Mouse (Mus musculus) stomach, postnatal 0 days (tissue): ENCODE measurements around the gene Vil1. TPM values are rescaled to one million over a fixed set of nuclear protein-coding genes. Genes with fewer than 3 reads are reported as not detected.

Experiments used
- ATAC-seq: fragments of 200-750 bp; cut with Nextera tagmentation; 2 replicates; pipeline ENCODE4 v1.8.0; 2017; ENCODE audit not compliant: low FRiP score, low TSS enrichment
- DNase-seq: peaks from one replicate; pipeline ENCODE4 v3.0.0-alpha.2; 2016; ENCODE audit warnings: low spot score
- H3K27ac ChIP-seq: fragments of 300-500 bp; sonication (generic); replicated peaks from 2 replicates; pipeline ENCODE4 v1.5.1; 2014; ENCODE audit warnings: mild to moderate bottlenecking, control low read depth
- H3K27me3 ChIP-seq: fragments of 300-500 bp; sonication (generic); 2 replicates; pipeline ENCODE4 v1.6.1; 2014; ENCODE audit warnings: low read length; ENCODE audit not compliant: control insufficient read depth, insufficient read depth
- H3K36me3 ChIP-seq: fragments of 300-500 bp; sonication (generic); 2 replicates; pipeline ENCODE4 v1.6.1; 2014; ENCODE audit warnings: low read length, mixed read lengths; ENCODE audit not compliant: control insufficient read depth, insufficient read depth
- H3K4me1 ChIP-seq: fragments of 300-500 bp; sonication (generic); replicated peaks from 2 replicates; pipeline ENCODE4 v1.6.1; 2014; ENCODE audit warnings: antibody characterized with exemption; ENCODE audit not compliant: control insufficient read depth, insufficient read depth
- H3K4me2 ChIP-seq: fragments of 300-500 bp; sonication (generic); replicated peaks from 2 replicates; pipeline ENCODE4 v1.6.1; 2014; ENCODE audit warnings: low read depth, mild to moderate bottlenecking, control low read depth, moderate library complexity
- H3K4me3 ChIP-seq: fragments of 300-500 bp; sonication (generic); 2 replicates; pipeline ENCODE4 v1.5.1; 2014; ENCODE audit warnings: low read depth, low read length, control low read depth
- H3K9ac ChIP-seq: fragments of 300-500 bp; sonication (generic); 2 replicates; pipeline ENCODE4 v1.6.1; 2014; ENCODE audit warnings: mild to moderate bottlenecking, low read length, control low read depth, mixed read lengths
- H3K9me3 ChIP-seq: fragments of 300-500 bp; sonication (generic); 2 replicates; pipeline ENCODE4 v1.6.1; 2016; ENCODE audit warnings: low read length; ENCODE audit not compliant: control insufficient read depth
- CTCF ChIP-seq: IDR thresholded peaks from 2 replicates; pipeline ENCODE4 v1.5.1; 2016; ENCODE audit warnings: antibody characterized with exemption, low read depth, mild to moderate bottlenecking, moderate library complexity
- EP300 ChIP-seq: optimal IDR thresholded peaks from 2 replicates; pipeline ENCODE3; 2016; ENCODE audit warnings: antibody characterized with exemption
- WGBS: fragments of 180-500 bp; shearing (Covaris S2); extraction: QIAGEN DNeasy Blood & Tissue Kit; methylation state at CpG from one replicate; pipeline ENCODE4 v1.1.7; 2014; 5-methylcytosine and 5-hydroxymethylcytosine counted together
- polyA plus RNA-seq: library from polyadenylated mRNA; unstranded; fragments of >200 nt; fragmentation: Nextera tagmentation; extraction: Ambion mirVana; gene quantifications from 2 replicates; pipeline ENCODE4 v1.2.1, GENCODE M21; 2015

The Vil1 gene
- polyA plus RNA-seq, 1 experiment from 2014 or later, result 12.8 TPM

- Histone ChIP-seq H3K4me2 (no peak overlapping the region), H3K27me3 (no peaks in the 10 kb centered on the region), H3K9ac (no peak overlapping the region), H3K9me3 (no peaks in the 10 kb centered on the region), H3K27ac (no peak overlapping the region), H3K36me3 (no peaks in the 10 kb centered on the region), H3K4me1 (no peaks in the 10 kb centered on the region), H3K4me3 (no peak overlapping the region)
- DNase-seq, result no peak
- ATAC-seq, result no peak
- WGBS, result 44% methylated on average over 7 of the region's 7 CpGs
- TF ChIP-seq EP300, result no peak
- TF ChIP-seq CTCF, result no peak
These were observed 16.7 kb downstream of the Vil1 start for GRCm38 (mm10) chr1:74425845-74426244.

DNA sequence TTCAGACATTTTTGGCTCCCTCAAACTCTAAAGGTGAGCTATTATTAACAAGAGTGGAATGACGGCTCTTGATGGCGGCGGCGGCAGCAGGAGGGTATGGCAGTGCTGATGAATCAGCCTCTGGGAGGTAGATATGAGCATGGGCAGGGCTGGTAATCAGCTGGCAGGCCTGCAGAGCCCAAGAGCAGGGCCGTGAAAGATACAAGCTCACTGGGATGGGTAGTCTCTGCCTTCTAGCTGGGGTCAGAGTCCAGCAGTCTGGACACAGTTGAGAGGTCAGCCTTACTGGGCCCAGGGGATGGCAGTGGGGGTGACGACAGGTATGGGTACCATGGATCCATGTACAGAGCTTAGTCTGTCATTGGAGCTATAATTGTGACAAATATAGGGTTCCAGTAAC lies 24.0 kb downstream of the Vil1 start:
- H3K36me3 ChIP-seq, result no peaks in the 10 kb centered on the region

DNA sequence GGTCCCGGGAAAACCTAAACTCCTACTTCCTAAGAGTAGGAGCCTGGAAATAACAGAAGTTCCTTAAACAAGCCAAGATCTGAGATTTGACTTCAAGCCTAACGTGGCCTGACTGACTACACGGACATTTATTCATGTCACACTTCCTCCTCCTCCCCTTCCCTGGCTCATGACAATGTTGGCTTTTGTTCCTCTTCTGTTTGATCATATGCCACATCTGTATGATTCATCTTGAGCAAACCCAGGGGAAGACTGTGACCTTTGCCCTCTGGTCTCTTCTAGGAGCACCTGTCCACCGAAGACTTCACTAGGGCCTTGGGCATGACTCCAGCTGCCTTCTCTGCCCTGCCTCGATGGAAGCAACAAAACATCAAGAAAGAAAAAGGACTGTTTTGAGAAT lies 25.4 kb downstream of the Vil1 start:
- WGBS, result 29% methylated on average over 5 of the region's 5 CpGs
- H3K4me1 ChIP-seq, result no peaks in the 10 kb centered on the region; the same call in 1 of the 2 replicates
- DNase-seq, result peak; percentile 50
- no peaks in the 10 kb centered on the region for H3K9me3 ChIP-seq
- TF ChIP-seq EP300, result no peak
- TF ChIP-seq CTCF, result no peak
- peaks cover 6% of the 10 kb centered on the region; the same call in 1 of the 2 replicates for H3K36me3 ChIP-seq
- no peak overlapping the region for H3K4me2 ChIP-seq
- H3K9ac ChIP-seq, result no peak overlapping the region
- H3K4me3 ChIP-seq, result no peak overlapping the region
- ATAC-seq, result peak; percentile 50
- peak overlapping the region; percentile 86 for H3K27ac ChIP-seq
- no peaks in the 10 kb centered on the region for H3K27me3 ChIP-seq

More for the DNA sequence above, 24.0 kb downstream of the Vil1 start:
- no peak for TF ChIP-seq EP300
- no peak for TF ChIP-seq CTCF
- ATAC-seq (peak; percentile 51; the same call in 1 of the 2 replicates), DNase-seq (peak; percentile 66)
- Histone ChIP-seq H3K27me3 (no peaks in the 10 kb centered on the region), H3K4me3 (no peak overlapping the region), H3K9ac (no peak overlapping the region), H3K4me1 (no peaks in the 10 kb centered on the region), H3K9me3 (no peaks in the 10 kb centered on the region), H3K4me2 (no peak overlapping the region), H3K27ac (0 out of 2 replicates have a peak overlapping the region, but pooled peaks have one; percentile 30)
- 61% methylated on average over 6 of the region's 6 CpGs for WGBS

DNA sequence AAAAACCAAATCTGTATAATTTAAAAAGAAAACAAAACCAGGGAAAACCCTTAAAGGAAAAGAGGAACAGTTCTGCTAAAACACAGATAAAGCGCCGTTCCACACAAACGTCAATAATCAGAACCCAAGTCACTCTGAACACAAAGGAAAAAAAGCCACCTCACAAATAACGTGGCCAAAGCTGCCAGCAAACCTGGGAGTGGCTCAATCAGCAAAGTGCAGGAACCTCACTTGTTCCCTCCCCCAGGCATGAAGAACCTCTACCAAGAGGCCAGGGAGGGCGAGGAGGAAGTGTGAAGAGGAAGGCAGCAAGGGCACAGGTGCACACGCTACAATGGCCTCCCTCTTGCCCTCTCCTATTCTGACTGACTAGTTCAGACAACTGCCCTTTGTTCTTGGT lies 26.4 kb downstream of the Vil1 start:
- H3K4me2 ChIP-seq, result no peak overlapping the region
- WGBS, result 52% methylated on average over 6 of the region's 6 CpGs
- DNase-seq (peak; percentile 77), ATAC-seq (peak; percentile 81)
- no peak overlapping the region for H3K9ac ChIP-seq
- no peak for TF ChIP-seq EP300
- TF ChIP-seq CTCF, result no peak
- H3K4me1 ChIP-seq, result no peaks in the 10 kb centered on the region; the same call in 1 of the 2 replicates
- H3K36me3 ChIP-seq, result peaks cover 6% of the 10 kb centered on the region
- no peaks in the 10 kb centered on the region for H3K9me3 ChIP-seq
- H3K4me3 ChIP-seq, result no peak overlapping the region
- no peaks in the 10 kb centered on the region for H3K27me3 ChIP-seq
- H3K27ac ChIP-seq, result peak overlapping the region; percentile 69

DNA sequence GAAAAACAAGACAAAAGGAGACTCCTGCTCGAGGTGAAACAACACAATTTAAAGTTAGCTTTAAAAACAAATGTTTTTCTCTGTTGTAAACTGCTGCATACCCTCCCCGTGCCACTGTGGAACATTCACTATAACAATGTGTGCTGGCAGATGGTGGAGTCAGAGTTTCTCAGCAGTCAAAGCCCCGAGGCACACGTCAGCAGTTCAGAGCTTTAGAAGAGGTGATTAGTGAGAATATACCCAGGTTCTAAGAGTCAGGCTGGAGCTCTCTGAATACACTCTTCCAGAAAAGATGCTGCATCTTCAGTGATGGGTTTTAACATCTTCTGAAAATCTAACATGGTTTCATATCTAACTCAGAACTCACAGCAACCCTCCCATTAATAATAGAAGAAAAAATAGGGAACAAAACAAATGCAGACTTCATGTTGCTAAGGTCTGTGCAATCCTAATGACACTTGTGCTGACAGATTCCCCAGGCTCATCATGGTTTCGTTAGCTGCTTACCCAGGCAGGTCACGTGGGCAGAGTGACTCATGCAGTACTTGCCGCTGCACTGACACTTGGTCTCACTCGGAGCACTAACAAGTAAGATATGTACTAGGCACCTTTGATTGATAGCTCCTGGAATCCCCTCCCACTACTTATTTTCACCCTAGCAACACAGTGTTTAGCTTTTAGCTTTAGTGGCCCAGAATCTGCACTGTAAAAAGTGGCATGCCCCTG lies 28.7 kb downstream of the Vil1 start:
- WGBS, result 46% methylated on average over 8 of the region's 8 CpGs
- DNase-seq (peak; percentile 78), ATAC-seq (peak; percentile 62)
- no peak overlapping the region for H3K9ac ChIP-seq
- TF ChIP-seq CTCF (no peak), EP300 (no peak)
- H3K9me3 ChIP-seq, result no peaks in the 10 kb centered on the region
- no peak overlapping the region for H3K4me3 ChIP-seq
- no peaks in the 10 kb centered on the region for H3K27me3 ChIP-seq
- H3K4me1 ChIP-seq, result no peaks in the 10 kb centered on the region; the same call in 1 of the 2 replicates
- H3K4me2 ChIP-seq, result no peak overlapping the region
- H3K27ac ChIP-seq, result no peak overlapping the region; the same call in 1 of the 2 replicates
- H3K36me3 ChIP-seq, result peaks cover 8% of the 10 kb centered on the region
